Mouse (Mus musculus): Measurements from ENCODE around the gene Zfp444.

Gene Zfp444

GRCm38 (mm10) chr7:6172006-6172649 lies at the start of gene Zfp444:
Gene Zfp444 (plus strand): TSS chr7:6172226.
- peak; percentile 94 for DNase-seq (ENCODE audit: low read depth, low spot score)

DNA sequence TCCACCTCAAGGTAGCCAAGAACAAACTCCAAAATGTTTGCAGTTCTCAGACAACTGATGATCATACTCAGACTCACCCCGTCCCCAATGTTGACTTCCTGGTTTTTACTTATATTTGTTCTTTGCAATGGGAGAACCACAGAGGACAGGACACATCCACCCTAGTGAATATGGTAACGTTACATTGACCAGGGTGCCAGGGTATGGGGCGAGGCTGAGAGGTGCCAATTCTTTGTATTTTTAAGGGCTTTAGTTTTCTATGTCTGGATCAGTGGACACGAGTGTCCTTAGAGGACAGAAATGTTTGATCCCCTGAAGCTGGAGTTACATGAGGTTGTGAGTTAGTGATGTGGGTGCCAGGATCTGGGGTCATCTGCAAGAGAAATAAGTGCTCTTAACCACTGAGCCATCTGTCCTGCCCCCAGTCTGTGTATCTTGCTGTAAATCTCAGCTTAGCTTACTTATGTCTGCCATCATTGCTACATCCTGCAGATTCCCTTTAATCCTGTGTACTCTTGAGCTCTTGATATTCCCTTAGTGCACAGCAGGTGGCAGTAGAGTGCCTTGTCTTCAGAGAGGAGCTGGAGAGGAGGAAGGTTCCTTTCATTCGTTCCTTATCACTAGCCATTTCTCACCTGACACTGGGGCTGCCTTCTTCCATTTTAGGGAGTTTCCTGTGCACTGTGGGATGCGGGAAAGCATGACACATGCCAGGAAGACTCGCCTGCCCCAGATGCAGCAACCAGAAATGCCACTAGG lies 45.2 kb upstream of the Zfp444 start:
- peak; percentile 96 for DNase-seq (ENCODE audit: low read depth, low spot score)

DNA sequence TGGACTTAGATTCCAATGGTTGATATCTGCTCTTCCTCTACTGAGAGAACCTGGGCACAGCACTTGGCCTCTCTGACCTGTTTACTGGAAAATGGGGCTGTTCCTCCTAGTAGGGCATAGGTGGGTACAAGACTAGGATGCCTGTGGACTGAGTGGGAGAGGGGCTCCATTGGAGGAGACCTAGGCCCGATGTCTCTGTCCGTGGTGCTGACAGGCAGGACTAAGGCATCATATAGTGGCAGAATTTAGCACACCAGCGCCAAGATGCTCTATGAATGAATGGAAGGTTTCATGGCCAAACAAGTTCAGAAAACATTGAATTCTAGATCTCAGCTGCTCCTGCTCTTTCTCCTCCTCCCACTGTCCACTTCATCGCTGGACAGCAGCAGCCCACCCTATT lies 41.7 kb upstream of the Zfp444 start:
- DNase-seq (ENCODE audit: low read depth, low spot score) = no peak

DNA sequence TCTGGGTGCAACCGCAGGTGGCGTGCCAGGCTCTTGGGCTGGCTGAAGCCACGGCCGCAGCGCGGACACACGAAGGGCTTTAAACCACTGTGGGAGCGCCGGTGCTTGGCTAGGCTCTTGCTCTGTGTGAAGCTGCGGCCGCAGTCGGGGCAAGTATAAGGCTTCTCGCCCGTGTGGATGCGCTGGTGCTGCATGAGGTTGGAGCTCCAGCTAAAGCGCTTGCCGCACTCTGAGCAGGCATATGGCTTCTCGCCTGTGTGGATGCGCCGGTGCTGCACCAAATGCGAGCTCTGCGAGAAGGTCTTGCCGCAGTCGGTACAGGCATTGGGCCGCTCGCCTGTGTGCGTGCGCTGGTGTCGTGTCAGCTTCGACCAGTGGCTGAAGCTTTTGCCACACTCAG lies 39.4 kb upstream of the Zfp444 start:
- no peak for DNase-seq (ENCODE audit: low read depth, low spot score)

DNA sequence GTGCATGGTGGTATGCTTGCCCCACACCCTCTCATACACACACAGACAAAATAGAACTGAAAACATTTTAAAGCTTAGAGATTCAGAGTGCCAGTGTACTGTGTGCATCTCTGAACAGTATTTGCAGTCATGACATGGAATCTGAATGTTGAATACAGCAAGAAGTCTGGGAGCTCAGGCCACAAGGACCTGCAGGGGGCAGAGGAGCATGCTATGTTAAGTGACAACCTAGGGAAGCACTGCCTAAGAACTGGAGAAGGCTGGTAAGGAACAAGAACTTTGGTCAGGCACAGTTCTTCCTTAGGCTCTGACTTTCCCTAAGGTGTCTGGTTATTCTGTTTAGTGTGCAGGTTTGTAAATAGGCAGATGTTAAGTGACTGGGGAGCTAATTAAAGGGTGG lies 35.5 kb upstream of the Zfp444 start:
- no peak for DNase-seq (ENCODE audit: low read depth, low spot score)

- DNase-seq (ENCODE audit: low read depth, low spot score) = no peak
Measured at GRCm38 (mm10) chr7:6139295-6139694, 32.7 kb upstream of the Zfp444 start.

GRCm38 (mm10) chr7:6143991-6144531 lies 28.0 kb upstream of the Zfp444 start:
- no peak for DNase-seq (ENCODE audit: low read depth, low spot score)

GRCm38 (mm10) chr7:6145423-6146188 lies 26.4 kb upstream of the Zfp444 start:
- no peak for DNase-seq (ENCODE audit: low read depth, low spot score)

GRCm38 (mm10) chr7:6146194-6146981 lies 25.6 kb upstream of the Zfp444 start:
- no peak for DNase-seq (ENCODE audit: low read depth, low spot score)

- DNase-seq (ENCODE audit: low read depth, low spot score) = no peak
Measured at GRCm38 (mm10) chr7:6146982-6147325, 25.1 kb upstream of the Zfp444 start.

GRCm38 (mm10) chr7:6147688-6148087 lies 24.3 kb upstream of the Zfp444 start:
- DNase-seq (ENCODE audit: low read depth, low spot score) = no peak

DNA sequence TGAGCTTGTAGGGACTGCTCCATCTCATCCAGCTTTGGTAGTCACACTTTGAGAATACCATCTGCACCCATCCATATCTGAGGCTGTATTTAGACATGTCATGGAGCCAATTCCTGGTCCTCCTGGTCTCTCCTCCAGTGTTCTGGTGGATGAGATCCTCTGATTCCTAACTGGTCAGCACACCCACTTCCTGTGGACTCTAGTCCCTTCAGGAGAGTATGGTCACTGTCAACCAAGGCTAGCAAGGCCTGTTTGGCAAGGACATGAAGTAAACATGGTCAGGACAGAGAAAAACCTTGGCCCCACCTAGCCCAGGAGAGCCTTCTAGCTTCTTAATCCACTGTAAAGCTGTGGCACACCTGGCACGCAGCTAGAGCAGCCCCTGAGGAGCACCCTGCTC lies 20.8 kb upstream of the Zfp444 start:
- no peak for DNase-seq (ENCODE audit: low read depth, low spot score)

- peak; percentile 78 for DNase-seq (ENCODE audit: low read depth, low spot score)
Measured at GRCm38 (mm10) chr7:6152036-6152435, 20.0 kb upstream of the Zfp444 start.

DNA sequence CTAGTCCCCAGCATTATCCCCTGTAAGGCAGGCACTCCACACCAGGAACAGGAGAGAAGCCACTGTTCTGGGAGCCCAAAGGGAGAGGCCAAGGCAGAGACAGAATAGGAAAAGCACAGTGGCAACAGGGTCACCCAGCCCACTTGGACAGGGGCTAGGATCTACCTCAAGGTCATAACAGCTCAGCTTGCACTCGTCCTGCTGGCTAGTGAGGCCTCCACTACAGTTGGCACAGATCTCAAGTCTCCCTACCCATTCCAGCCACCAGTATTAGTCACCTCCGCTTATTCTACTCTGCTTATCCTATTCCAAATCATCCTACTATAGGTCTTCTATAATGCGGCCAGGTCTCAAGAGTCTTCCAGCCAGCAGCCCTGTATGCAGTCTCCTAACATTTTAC lies 18.9 kb upstream of the Zfp444 start:
- DNase-seq (ENCODE audit: low read depth, low spot score) = no peak

GRCm38 (mm10) chr7:6154164-6154563 lies 17.9 kb upstream of the Zfp444 start:
- DNase-seq (ENCODE audit: low read depth, low spot score) = no peak

DNA sequence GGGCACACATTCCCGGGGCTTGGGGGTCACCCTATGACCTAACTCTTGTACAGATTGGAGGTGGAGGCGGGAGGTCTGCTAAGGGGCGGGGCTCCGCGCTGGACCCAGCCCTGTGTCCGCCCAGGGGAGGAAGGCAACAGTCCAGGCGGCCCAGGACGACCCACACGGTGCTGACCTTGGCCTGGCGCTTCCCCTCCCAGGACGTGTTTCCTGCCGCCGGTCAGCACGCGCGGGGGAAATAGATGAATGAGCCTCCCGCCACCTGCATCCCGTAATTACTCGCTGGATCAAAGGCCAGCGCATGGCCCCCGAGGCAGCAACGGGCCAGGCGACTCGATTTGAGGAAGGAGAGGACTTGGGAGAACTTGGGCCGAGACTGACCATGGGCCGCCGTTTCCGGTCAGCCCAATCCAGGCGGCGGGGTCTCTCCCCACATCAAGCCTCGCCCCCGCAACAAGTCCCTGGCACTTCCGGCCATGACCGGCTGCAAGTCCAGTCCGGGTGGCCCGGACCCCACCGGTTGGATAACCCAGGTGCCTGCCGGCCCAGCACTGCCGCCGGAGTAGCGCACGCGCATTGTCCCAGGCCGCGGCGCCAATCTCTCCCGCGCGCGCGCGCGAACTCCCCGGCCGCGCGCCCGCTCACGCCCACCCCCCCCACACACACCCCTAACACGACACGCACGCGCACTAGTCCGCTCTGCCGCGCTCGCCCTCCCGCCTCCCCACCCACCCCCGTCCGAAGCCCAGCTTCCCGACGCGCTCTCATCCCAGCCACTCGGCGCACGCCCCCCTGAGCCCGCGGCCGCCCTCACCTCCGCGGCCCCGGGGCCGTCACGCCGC lies 16.8 kb upstream of the Zfp444 start:
- peak; percentile 88 for DNase-seq (ENCODE audit: low read depth, low spot score)

DNA sequence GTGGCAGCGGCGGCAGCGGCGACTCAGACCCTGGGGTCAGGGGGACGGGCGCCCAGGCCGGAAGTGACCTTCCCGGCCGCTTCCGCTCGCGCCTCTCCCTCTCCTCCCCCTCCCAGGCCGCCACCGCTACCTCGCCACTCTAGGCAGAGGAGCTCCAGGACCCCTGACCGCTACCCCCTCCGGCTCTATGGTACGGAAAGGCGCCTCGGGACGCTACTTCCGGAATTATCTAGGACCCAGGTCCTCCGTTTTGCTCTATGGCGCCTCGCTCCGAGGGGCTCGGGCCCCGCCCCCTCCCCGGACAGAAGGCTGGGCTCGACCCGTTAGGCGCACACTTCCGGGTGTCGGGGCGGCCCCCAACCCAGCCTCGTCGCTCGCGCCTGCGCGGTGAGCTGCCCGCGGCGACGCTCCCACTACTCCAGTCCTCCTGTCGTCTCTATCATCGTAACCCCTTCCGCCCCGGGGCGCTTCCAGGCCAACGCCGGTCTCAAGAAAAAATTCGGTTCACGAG lies 16.1 kb upstream of the Zfp444 start, which contains the start of gene Zfp787:
Gene Zfp787, minus strand, starts transcription at position 97 of the 511 bp plus-strand sequence.
- peak; percentile 93 for DNase-seq (ENCODE audit: low read depth, low spot score)

- no peak for DNase-seq (ENCODE audit: low read depth, low spot score)
Measured at GRCm38 (mm10) chr7:6156901-6157472, 15.0 kb upstream of the Zfp444 start.

DNA sequence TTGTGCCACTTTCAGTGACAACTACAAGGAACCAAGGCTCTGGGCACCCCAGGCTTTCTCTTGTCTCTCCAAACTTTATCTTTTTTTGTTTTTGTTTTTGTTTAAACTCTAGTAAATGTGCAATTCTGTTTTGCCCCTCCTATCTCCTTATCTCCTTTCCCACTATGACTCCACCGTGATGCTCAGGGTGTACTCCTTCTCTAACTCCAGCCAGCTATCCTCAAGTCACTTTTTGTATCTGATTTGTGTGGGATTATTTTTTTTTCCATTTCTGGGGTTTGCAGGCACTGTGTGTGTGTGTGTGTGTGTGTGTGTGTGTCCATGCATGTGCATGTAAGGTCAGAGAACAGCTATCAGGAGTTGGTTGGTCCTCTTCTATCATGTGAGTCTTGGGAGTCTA lies 14.5 kb upstream of the Zfp444 start:
- no peak for DNase-seq (ENCODE audit: low read depth, low spot score)

DNA sequence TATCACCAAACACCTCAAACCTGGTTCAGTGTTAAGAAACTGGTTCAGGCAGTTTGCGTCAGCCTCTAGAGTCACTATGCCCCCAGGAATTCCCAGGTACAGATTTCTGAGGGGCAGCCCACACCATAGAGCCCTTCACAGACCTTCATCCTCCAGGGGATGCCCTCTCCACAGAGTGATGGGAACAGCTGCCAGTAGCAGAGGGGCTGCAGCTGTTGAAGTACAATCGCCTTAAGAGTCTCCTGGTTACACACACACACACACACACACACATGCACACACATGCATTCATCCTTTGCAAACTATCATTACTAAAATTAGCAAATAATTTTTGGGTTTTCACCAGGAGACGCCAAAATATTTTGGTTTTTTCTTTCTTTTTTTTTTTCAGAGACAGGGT lies 12.4 kb upstream of the Zfp444 start:
- DNase-seq (ENCODE audit: low read depth, low spot score) = no peak

Measured in retina, adult 2 months (tissue).